Mouse (Mus musculus): ENCODE data around the gene Lrrc23.
"Not testable (repeated sequence)": the region's sequence is repeated elsewhere in the genome, so short reads cannot be mapped to it uniquely, and the experiment has no call there.

The Lrrc23 gene

GRCm38 (mm10) chr6:124779222-124779983 is at the start of gene Lrrc23:
Gene Lrrc23, minus strand, starts transcription at chr6:124779727.
- peak; percentile 61 for DNase-seq

- peak; percentile 49 for DNase-seq
Observed at GRCm38 (mm10) chr6:124828101-124828592, 48.6 kb upstream of the Lrrc23 start.

GRCm38 (mm10) chr6:124822049-124822448 is 42.5 kb upstream of the Lrrc23 start:
- DNase-seq, result no peak

DNA sequence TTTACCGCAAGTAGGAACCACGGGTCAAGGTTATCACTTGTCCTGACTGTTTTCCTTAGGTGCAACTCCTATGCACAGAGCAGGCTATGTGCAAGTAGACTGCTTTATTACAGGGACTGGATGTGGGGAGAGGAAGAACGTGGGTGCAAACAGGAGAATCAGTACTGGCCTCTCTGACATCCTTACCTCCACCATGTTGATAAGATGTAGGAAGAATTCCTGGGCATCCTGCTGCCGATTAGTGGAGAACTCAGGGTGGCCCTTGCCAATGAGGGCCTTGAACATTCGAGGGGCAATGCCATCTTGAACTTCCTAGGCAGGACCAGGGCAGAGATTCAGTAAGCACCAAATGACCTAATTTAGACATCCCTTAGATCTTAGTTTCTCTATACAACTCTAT is 41.4 kb upstream of the Lrrc23 start:
- no peak for DNase-seq

GRCm38 (mm10) chr6:124817971-124818370 is 38.4 kb upstream of the Lrrc23 start:
- DNase-seq, result no peak

GRCm38 (mm10) chr6:124817563-124817962 is 38.0 kb upstream of the Lrrc23 start:
- DNase-seq, result no peak

DNA sequence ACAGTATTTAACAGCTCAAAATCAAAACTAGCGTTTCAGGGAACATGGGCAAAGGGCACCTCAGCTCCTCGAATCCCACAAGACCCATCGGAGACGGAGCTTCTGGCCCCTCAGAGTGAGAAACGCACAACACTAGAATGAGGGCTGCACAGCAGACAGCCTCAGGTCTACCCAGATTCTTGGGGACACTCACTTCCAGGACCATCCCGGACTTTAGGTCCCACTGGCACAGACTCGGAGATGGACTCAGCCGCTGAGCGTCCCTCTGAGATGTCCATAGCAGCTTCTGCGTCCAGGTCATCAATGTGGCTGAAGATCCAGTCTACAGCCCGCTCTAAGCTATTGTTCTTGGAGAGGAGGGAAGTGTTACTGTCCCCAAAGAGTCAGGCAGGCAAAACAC is 37.6 kb upstream of the Lrrc23 start:
- no peak for DNase-seq

DNA sequence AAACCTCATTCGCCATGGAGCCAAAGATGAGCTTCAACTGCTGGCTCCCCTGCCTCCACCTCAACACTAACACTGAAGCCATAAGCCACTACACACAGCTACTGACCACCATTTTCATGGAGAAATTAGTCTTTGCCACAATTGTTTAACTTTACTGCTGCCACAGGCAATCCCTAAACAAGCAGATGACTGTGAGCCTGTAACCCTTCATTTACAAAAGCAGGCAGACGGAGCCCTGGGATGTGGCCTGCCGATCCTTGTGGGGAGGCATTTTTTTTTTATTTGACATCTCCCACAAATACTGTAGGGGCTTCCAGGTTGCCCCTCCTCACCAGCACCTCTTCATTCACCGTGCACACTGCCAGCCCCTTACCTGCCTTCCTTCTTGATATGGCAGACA is 37.1 kb upstream of the Lrrc23 start:
- no peak for DNase-seq

DNA sequence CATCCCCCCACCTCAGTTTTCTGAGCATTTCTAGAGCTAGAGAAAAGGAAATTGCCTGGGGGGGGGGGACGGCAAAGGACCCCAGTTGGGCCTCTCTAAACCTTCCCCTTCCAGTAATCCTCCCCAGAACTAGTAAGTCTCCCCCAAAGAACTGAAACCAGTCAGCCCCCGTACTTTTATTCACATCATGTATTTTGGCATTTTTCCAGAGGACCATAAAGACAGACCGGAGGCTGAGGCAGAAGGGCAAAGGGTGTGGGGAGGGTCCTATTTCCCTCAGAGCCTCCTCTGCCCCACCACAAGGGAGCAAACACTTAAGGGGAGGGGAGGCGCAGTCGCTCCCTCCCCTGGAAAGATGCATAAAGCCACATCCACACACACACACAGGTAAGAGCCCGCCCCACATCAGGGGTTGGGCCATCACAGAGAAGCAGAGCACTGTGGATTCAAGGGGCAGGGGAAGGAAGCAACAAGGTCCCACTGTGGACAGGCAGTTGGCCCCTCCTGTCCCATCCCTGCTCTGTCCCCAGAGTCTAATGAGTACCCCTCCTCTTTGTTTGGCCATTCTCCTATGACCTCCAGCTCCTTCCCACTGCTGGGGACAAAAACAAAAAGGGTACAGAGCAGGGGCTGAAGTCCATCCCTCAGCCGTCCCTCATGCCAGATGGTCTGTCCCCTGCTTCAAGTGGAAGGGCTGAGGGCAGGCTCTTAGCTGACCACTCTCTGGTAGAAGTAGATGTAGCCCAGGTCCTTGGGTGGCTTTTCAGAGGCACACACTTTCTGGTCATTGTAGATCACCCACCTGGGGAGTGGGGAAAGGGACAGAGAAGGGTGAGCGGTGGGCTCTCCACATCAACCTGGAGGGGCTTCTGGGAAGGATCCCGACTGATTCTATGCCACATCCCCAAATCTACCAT is 35.6 kb upstream of the Lrrc23 start:
- DNase-seq, result no peak

- DNase-seq, result no peak
Observed at GRCm38 (mm10) chr6:124814448-124814847, 34.9 kb upstream of the Lrrc23 start.

- peak; percentile 93 for DNase-seq
Observed at GRCm38 (mm10) chr6:124813933-124814332, 34.4 kb upstream of the Lrrc23 start, which contains the start of gene Tpi1. Gene Tpi1, minus strand, starts transcription at chr6:124814296.

DNA sequence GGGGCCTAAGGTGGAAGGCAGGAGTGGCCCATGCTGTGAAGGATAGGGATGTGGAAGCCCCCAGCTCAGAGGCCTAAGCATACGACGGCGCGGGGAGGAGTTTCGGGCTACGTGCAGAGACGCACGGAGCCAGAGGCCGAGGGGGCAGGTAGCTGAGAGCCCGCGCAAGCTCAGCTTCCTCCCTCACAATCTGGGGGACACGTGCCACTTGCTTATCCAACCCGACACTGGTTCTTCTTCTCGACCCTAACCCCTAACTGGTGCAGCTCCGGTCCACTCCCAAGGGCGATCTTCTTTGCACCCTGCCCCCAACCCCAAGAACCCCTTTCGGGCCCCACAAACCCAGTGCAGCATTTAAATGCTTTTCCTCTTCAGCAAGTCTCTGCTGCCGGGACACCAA is 34.0 kb upstream of the Lrrc23 start:
- peak; percentile 67 for DNase-seq

- no peak for DNase-seq
Observed at GRCm38 (mm10) chr6:124812848-124813247, 33.3 kb upstream of the Lrrc23 start.

DNA sequence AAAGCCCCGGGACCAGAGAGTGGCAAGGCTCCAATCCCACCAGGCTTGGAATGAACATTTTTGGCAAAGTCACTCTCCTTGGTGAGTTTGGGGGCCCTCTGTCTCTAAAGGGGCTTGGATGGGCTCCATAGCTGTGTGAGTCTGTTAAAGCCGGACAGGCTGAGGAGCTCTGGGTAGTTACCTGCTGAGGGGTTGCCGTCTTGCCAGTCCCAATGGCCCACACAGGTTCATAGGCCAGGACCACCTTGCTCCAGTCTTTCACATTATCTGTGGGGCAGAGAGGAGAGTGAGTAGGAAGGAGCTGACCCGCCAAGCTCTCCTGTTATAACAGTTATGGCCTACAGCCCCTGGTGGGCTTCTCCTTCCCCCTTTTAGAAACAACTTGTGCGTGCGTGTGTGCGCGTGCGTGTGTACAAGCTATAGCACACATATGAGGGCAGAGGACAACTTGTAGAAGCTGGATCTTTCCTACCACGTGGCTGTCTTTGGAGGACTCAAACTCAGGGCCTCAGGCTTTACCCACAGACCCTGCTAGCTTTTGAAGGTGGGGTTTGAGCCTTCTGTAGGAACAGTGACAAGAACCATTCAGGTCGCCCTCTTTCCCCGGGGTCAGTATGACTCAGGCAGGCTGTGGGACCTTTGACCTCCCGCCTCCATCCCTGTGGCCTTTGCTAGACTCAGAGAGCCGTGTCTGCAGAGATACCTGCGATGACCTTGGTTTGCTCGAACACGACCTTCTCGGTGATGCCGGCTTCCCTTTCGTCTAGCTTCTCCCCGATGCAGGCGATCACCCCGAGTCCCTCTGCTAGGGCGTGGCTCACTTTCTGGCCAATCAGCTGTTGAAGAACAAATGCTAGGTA is 32.4 kb upstream of the Lrrc23 start:
- DNase-seq, result peak; percentile 29

- DNase-seq, result no peak
Observed at GRCm38 (mm10) chr6:124811403-124811665, 31.8 kb upstream of the Lrrc23 start.

DNA sequence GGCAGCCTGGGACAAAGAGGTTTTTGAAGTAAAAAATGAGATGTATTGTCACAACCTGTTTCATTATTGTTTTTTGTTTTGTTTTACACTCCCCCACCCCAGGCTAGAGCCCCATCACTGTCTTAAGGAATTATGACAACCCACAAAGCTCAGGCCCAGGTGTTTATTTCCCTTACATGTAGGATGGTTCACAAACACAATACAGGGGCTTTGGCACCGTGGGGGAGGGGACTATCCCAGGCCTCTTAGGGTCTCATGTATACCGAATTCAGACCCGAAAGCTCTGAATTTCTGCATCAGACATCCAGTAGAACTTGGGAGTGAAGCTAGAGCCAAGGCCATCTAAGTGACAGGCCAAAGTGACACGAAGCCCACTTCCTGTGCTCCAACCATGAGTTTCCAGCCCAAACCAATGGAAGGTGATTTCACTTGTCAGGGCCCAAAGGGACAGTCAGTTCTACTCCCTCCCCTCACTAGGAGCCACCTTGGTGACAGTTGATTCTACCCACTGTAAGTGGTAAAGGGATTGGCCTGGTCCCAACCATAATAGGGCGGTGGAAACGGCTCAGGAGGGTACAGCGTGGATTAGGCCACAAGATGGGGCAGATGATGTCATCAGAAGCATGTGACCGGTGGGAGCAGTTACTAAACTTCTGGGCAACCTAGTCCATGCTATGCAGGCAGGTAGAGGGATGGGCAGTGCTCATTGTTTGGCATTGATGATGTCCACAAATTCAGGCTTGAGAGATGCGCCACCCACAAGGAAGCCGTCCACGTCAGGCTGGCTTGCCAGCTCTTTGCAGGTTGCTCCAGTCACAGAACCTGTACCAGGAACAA is 31.3 kb upstream of the Lrrc23 start:
- not testable (repeated sequence) for DNase-seq

DNA sequence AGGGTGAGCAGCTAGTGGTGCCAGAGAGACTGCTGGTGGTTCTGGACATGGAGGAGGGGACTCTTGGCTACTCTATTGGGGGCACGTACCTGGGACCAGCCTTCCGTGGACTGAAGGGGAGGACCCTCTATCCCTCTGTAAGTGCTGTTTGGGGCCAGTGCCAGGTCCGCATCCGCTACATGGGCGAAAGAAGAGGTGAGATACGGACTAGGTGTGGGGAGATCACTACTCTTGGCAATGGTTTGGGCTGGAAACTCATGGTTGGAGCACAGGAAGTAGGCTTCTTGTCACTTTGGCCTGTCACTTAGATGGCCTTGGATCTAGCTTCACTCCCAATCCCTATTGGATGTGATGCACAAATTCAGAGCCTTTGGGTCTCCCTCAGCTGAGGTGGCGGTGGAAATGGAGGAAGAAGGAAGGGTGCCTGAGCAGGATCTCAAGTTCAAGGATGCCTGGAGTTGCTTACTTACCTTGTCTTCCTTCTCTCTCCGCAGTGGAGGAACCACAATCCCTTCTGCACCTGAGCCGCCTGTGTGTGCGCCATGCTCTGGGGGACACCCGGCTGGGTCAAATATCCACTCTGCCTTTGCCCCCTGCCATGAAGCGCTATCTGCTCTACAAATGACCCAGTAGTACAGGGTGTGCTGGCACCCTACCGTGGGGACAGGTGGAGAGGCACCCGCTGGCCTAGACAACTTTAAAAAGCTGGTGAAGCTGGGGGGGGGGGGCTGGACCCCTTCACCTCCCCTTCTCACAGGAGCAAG is 30.4 kb upstream of the Lrrc23 start:
- peak; percentile 28 for DNase-seq

DNA sequence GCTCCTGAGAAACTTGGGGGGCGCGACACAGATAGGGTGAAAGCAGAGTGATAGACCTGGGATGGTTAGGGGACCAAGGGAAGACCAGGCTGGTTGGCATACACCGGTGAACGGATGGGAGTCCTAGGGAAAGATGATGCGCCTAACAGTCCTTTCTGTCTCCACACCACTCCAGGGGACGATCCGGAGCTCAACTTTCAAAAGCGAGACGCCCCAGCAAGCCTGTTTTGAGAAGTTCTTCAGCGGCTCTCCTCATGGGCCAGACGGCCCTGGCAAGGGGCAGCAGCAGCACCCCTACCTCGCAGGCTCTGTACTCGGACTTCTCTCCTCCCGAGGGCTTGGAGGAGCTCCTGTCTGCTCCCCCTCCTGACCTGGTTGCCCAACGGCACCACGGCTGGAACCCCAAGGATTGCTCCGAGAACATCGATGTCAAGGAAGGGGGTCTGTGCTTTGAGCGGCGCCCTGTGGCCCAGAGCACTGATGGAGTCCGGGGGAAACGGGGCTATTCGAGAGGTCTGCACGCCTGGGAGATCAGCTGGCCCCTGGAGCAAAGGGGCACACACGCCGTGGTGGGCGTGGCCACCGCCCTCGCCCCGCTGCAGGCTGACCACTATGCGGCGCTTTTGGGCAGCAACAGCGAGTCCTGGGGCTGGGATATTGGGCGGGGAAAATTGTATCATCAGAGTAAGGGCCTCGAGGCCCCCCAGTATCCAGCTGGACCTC is 29.7 kb upstream of the Lrrc23 start:
- peak; percentile 91 for DNase-seq

- DNase-seq, result peak; percentile 86
Observed at GRCm38 (mm10) chr6:124808358-124809012, 29.0 kb upstream of the Lrrc23 start, which contains the start of gene Spsb2. Gene Spsb2, plus strand, starts transcription at chr6:124808661.

GRCm38 (mm10) chr6:124807986-124808357 is 28.4 kb upstream of the Lrrc23 start:
- DNase-seq, result no peak
